Mouse (Mus musculus) heart, postnatal 0 days (tissue): Measurements from ENCODE around the gene Nanos1.

Experiments used
- CTCF ChIP-seq: IDR thresholded peaks from 2 replicates; pipeline ENCODE4 v1.5.1; 2016; ENCODE audit warnings: antibody characterized with exemption, control low read depth, low read depth
- EP300 ChIP-seq: IDR thresholded peaks from 2 replicates; pipeline ENCODE4 v1.6.1; 2016; ENCODE audit warnings: antibody characterized with exemption, low read depth

DNA sequence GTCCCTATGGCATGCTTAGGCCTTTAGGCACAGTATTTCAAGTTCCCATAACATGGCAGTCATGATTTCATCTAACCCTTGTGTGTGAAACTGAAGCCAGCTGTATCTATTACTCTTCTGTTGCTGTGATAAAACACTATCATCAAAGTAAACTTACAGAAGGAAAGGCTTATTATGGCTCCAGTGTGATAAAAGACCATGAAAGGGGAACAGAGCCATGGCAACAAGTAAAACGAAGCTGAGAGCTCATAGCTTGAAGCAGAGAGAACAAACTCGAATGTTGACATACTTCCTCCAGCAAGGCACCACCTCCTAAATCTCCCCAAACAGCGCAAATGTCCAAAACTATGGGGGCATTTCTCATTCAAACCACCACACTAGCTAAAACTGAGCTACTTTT lies 45.6 kb upstream of the Nanos1 start:
- no peak for TF ChIP-seq CTCF
- TF ChIP-seq EP300 = no peak
